Mouse (Mus musculus) layer of hippocampus, adult 2 months (tissue): ENCODE measurements around the gene Got1. TPM values are rescaled to one million over a fixed set of nuclear protein-coding genes. Genes with fewer than 3 reads are reported as not detected.
"Not testable (repeated sequence)": the region's sequence is repeated elsewhere in the genome, so short reads cannot be mapped to it uniquely, and the experiment has no call there.

Experiments used
- DNase-seq, 2 experiments: peaks; one replicate each; pipeline ENCODE4 v3.0.0; 2022; ENCODE audit warnings: low spot score in 2 of 2
- H3K27ac ChIP-seq: fragments of 200-600 bp; 2 replicates; pipeline ENCODE4 v1.8.1; 2022
- H3K4me3 ChIP-seq: fragments of 200-600 bp; 2 replicates; pipeline ENCODE4 v1.8.1; 2022; ENCODE audit warnings: mild to moderate bottlenecking
- CTCF ChIP-seq: fragments of 200-600 bp; conservative IDR thresholded peaks from 2 replicates; pipeline ENCODE4 v1.8.1; 2022; ENCODE audit warnings: antibody characterized with exemption, mild to moderate bottlenecking, moderate library complexity
- total RNA-seq, 2 experiments: library from RNA; stranded (reverse); gene quantifications; 2 replicates each; pipeline ENCODE4 v1.2.3; 2021

Gene Got1
- total RNA-seq, 2 experiments from 2014 or later, result 324 to 355 TPM

- peak; percentile 96 for TF ChIP-seq CTCF
- no peak overlapping the region for H3K4me3 ChIP-seq
- no peak overlapping the region for H3K27ac ChIP-seq
- peak; percentile 34 to 60 for DNase-seq
Measured at GRCm38 (mm10) chr19:43495846-43496245, 28.6 kb downstream of the Got1 start.

DNA sequence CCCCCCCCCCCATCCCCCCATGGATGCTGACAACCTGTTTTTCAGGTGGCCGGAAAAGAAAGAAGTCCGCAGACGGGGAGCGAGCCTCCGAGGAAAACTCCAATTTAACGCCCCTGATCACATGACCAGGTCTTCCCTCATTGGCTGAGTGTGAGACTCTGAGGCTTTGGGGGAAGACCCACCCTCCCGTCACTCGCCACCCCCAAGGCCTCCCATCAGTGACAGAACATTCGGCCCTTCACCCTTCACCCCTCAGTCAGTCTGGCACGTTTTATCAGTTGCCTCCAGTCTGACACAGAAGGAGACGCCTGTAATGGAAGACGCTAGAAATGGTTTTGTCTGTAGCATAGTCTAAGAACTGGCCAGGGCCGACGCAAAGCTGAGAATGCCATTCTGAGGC lies 29.5 kb downstream of the Got1 start:
- no peak for TF ChIP-seq CTCF
- no peak overlapping the region for H3K4me3 ChIP-seq
- H3K27ac ChIP-seq, result no peak overlapping the region
- DNase-seq, result no peak

DNA sequence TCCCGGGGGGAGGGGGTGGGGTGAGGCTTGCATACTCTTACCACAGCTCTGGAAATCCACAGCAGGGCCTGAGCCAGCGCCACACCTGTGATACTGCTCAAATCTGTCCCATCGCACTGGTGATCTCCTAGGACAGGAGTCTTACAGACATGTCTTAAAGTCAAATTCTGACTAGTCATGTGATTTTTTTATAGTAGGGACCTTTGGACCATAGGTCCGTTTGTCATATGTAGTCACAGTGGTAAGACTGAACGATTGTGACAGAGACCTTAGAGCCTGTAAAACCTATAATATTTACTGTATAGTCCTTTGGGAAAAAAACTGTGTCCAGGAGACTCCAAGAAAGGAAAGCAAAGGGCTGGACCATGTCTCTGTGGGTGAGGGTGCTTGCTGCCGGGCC lies 30.5 kb downstream of the Got1 start:
- Histone ChIP-seq H3K27ac (no peak overlapping the region), H3K4me3 (no peak overlapping the region)
- TF ChIP-seq CTCF, result no peak
- DNase-seq, result no peak

DNA sequence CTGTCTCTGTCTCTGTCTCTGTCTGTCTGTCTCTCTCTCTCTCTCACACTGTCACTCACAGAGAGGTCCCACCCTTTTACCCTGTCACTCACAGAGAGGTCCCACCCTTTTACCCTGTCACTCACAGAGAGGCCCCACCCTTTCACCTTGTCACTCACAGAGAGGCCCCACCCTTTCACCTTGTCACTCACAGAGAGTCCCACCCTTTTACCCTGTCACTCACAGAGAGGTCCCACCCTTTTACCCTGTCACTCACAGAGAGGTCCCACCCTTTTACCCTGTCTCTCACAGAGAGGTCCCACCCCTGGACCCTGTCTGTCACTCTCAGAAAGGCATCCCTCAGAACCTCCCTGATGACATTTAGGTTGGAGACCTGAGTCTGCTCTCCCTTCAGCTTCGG lies 31.1 kb downstream of the Got1 start:
- H3K4me3 ChIP-seq, DNase-seq, H3K27ac ChIP-seq: not testable (repeated sequence)

GRCm38 (mm10) chr19:43487429-43487828 lies 37.0 kb downstream of the Got1 start:
- peak; percentile 82 for TF ChIP-seq CTCF
- Histone ChIP-seq H3K27ac (0 out of 2 replicates have a peak overlapping the region, but pooled peaks have one; percentile 39), H3K4me3 (no peak overlapping the region)
- DNase-seq, result peak in 1 of 2 experiments; percentile 49

GRCm38 (mm10) chr19:43480512-43480911 lies 43.9 kb downstream of the Got1 start:
- H3K4me3 ChIP-seq, result no peak overlapping the region
- no peak for DNase-seq
- no peak for TF ChIP-seq CTCF
- H3K27ac ChIP-seq, result no peak overlapping the region

DNA sequence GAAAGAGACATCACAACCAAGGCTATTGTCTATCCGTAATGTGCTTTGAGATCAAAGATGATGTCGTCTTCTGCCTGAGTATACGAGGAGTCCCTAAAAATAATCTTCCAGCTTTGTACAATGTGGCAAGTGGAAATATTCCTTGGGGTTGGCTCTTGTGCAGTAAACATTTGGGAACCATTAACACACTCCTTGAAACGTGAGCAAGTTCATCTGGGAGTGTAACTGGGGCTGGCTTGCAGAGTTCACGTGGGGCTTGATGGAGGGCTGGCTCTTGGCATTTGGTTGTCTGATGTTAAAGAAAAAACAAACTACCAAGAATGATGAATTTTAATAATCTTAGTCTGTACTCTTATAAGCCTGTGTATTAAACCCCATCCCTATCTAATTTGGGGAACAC lies 45.0 kb downstream of the Got1 start:
- Histone ChIP-seq H3K27ac (no peak overlapping the region), H3K4me3 (no peak overlapping the region)
- no peak for DNase-seq
- no peak for TF ChIP-seq CTCF

GRCm38 (mm10) chr19:43478891-43479290 lies 45.5 kb downstream of the Got1 start:
- Histone ChIP-seq H3K27ac (no peak overlapping the region), H3K4me3 (no peak overlapping the region)
- TF ChIP-seq CTCF, result peak; percentile 94
- DNase-seq, result peak; percentile 72 to 81

GRCm38 (mm10) chr19:43477436-43477835 lies 47.0 kb downstream of the Got1 start:
- Histone ChIP-seq H3K27ac (no peak overlapping the region), H3K4me3 (no peak overlapping the region)
- TF ChIP-seq CTCF, result no peak
- no peak for DNase-seq

- DNase-seq, result no peak
- no peak for TF ChIP-seq CTCF
- H3K27ac ChIP-seq, result peak overlapping the region; percentile 59
- H3K4me3 ChIP-seq, result no peak overlapping the region
Measured at GRCm38 (mm10) chr19:43476063-43476462, 48.3 kb downstream of the Got1 start.

DNA sequence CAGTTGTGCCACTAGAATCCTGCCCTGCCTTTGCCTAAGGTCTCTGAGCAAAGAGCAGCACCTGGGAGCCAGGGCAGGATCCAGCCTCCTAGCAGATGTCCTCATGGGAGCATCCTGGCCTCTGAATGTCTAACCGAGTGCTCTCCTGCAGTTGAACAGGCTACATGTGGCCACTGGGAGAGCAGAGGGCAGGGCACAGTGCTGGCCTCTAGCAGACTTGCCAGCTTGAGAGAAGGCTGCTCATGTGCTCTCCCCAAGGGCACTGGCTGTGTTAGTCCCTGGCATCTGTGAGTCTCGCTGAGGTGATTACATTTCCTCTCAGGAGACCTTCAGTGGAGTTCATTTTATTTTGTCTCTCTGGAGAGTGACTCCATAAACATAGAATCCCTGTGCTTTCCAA lies 48.8 kb downstream of the Got1 start:
- no peak for TF ChIP-seq CTCF

DNA sequence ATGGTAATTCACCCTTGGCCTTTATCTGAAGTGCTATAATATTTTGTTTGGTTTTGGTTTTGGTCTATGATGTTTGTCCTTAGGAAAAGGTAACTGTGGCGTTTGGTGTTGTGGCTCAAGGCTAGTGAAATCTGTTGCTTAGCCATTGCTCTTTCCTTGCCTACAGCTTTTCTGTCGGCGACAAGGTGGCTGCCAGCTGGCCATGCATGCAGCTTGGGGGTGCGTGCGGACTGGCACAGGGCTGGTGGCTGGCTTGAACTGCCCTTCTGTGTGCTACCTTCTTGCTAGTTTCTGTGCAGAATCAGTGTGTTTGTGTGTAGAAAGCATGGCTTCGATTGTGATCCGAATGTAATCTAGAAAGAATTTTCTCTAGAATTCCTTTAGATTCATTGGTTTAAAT lies 51.6 kb downstream of the Got1 start:
- Histone ChIP-seq H3K27ac (no peak overlapping the region), H3K4me3 (no peak overlapping the region)
- TF ChIP-seq CTCF, result no peak
- DNase-seq, result no peak

More for the DNA sequence above, 48.8 kb downstream of the Got1 start:
- no peak overlapping the region for H3K4me3 ChIP-seq
- no peak for DNase-seq
- H3K27ac ChIP-seq, result peak overlapping the region; percentile 59

DNA sequence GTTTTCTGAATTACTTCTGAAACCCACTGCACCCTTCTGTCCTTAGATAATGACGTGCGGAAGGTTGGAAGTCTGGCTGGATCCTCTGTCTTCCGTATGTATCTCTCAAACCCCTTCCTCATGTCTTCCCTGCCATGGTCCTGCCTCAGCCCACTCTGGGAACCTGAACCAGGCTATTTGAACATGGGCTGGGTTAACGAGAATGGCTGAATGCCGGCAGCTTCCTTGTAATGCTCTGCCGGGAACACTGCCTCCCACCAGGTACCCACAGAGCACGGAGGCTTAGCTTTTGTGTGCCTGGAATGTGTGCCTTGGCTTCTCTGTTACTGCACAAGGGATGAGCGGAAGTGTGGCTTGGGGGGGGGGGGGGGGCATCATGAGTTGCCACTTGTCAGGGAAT lies 52.1 kb downstream of the Got1 start:
- DNase-seq, result no peak
- Histone ChIP-seq H3K4me3 (no peak overlapping the region), H3K27ac (peak overlapping the region; percentile 32; the same call in 1 of the 2 replicates)
- TF ChIP-seq CTCF, result no peak

DNA sequence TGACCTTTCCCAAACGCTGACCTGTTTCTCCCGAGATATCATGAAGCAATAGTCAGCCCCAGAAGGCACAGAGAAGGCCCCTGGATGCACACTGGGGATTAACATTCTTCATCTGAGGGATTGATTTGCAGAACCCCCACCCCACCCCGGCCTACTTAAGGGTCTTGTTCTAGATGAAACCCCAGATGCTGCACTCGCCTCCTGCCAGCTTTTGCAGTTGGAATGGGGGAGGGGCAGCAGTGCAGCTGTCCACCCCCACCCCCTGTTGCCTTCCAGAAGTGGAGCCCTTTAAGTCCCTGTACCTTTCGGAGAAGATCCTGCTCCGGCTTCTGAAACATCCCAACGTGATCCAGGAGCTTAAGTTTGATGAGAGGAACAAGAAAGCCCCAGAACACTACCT lies 55.1 kb downstream of the Got1 start:
- H3K4me3 ChIP-seq, result no peak overlapping the region
- no peak for DNase-seq
- no peak overlapping the region for H3K27ac ChIP-seq
- TF ChIP-seq CTCF, result no peak
